Mouse (Mus musculus) liver, postnatal 0 days (tissue): ENCODE measurements around the gene Kpna1. TPM values are rescaled to one million over a fixed set of nuclear protein-coding genes. Genes with fewer than 3 reads are reported as not detected.
"Not testable (repeated sequence)": the region's sequence is repeated elsewhere in the genome, so short reads cannot be mapped to it uniquely, and the experiment has no call there.

Source experiments
- ATAC-seq: fragments of 200-750 bp; cut with Nextera tagmentation; 2 replicates; pipeline ENCODE4 v1.8.0; 2017; ENCODE audit warnings: mild to moderate bottlenecking, moderate library complexity
- DNase-seq: peaks from one replicate; pipeline ENCODE4 v3.0.0-alpha.2; 2016
- H3K27ac ChIP-seq: fragments of 300-500 bp; sonication (generic); 2 replicates; pipeline ENCODE4 v1.5.1; 2014; ENCODE audit warnings: antibody characterized with exemption, moderate library complexity, mild to moderate bottlenecking, low read depth
- H3K27me3 ChIP-seq: fragments of 300-500 bp; sonication (generic); 2 replicates; pipeline ENCODE4 v1.6.1; 2014; ENCODE audit warnings: low read length, control low read depth, mixed read lengths; ENCODE audit not compliant: insufficient read depth
- H3K36me3 ChIP-seq: fragments of 300-500 bp; sonication (generic); replicated peaks from 2 replicates; pipeline ENCODE4 v1.6.1; 2014; ENCODE audit warnings: mild to moderate bottlenecking, control low read depth, low read length, moderate library complexity, mixed read lengths; ENCODE audit not compliant: insufficient read depth
- H3K4me1 ChIP-seq: fragments of 300-500 bp; sonication (generic); 2 replicates; pipeline ENCODE4 v1.6.1; 2014; ENCODE audit warnings: antibody characterized with exemption, mild to moderate bottlenecking, control low read depth; ENCODE audit not compliant: insufficient read depth
- H3K4me2 ChIP-seq: fragments of 300-500 bp; sonication (generic); 2 replicates; pipeline ENCODE4 v1.6.1; 2014; ENCODE audit warnings: low read depth, mild to moderate bottlenecking, low read length, moderate library complexity, mixed read lengths
- H3K4me3 ChIP-seq: fragments of 300-500 bp; sonication (generic); 2 replicates; pipeline ENCODE4 v1.5.1; 2014; ENCODE audit warnings: low read depth, low read length
- H3K9ac ChIP-seq: fragments of 300-500 bp; sonication (generic); replicated peaks from 2 replicates; pipeline ENCODE4 v1.6.1; 2014; ENCODE audit warnings: mild to moderate bottlenecking, moderate library complexity
- H3K9me3 ChIP-seq: fragments of 300-500 bp; sonication (generic); 2 replicates; pipeline ENCODE4 v1.6.1; 2016; ENCODE audit warnings: mild to moderate bottlenecking, control low read depth, low read length, mixed read lengths
- CTCF ChIP-seq: sonication (generic); IDR thresholded peaks from 2 replicates; pipeline ENCODE4 v1.5.1; 2016; ENCODE audit warnings: antibody characterized with exemption, low read depth
- EP300 ChIP-seq: IDR thresholded peaks from 2 replicates; pipeline ENCODE4 v1.6.1; 2016; ENCODE audit warnings: antibody characterized with exemption, low read depth, mild to moderate bottlenecking
- WGBS: fragments of 180-500 bp; shearing (Covaris S2); extraction: QIAGEN DNeasy Blood & Tissue Kit; methylation state at CpG from one replicate; pipeline ENCODE4 v1.1.7; 2014; ENCODE audit not compliant: insufficient replicate concordance; 5-methylcytosine and 5-hydroxymethylcytosine counted together
- polyA plus RNA-seq: library from polyadenylated mRNA; unstranded; fragments of >200 nt; fragmentation: Nextera tagmentation; extraction: Ambion mirVana; gene quantifications from 2 replicates; pipeline ENCODE4 v1.2.1, GENCODE M21; 2015

Kpna1 gene
- polyA plus RNA-seq, result 14.8 and 17.6 TPM in 2 replicates

- H3K36me3 ChIP-seq, H3K4me3 ChIP-seq, H3K9ac ChIP-seq, DNase-seq, H3K4me2 ChIP-seq, H3K9me3 ChIP-seq, H3K27me3 ChIP-seq, ATAC-seq, H3K27ac ChIP-seq, H3K4me1 ChIP-seq: not testable (repeated sequence)
- WGBS, result 67% methylated on average over 1 of the region's 1 CpGs
Measured at GRCm38 (mm10) chr16:35978450-35978849, at the start of gene Kpna1. Gene Kpna1 (plus strand): TSS chr16:35978750.

- WGBS, result 69% methylated on average over 19 of the region's 19 CpGs
- peaks cover 25% of the 10 kb centered on the region for H3K4me1 ChIP-seq
- TF ChIP-seq EP300, result peak; percentile 74
- TF ChIP-seq CTCF, result no peak
- H3K9ac ChIP-seq, result 0 out of 2 replicates have a peak overlapping the region, but pooled peaks have one; percentile 16
- no peak overlapping the region for H3K4me3 ChIP-seq
- peak overlapping the region; percentile 77 for H3K27ac ChIP-seq
- no peaks in the 10 kb centered on the region for H3K9me3 ChIP-seq
- H3K36me3 ChIP-seq, result peaks cover 68% of the 10 kb centered on the region
- H3K4me2 ChIP-seq, result peak overlapping the region; percentile 24; the same call in 1 of the 2 replicates
- no peaks in the 10 kb centered on the region for H3K27me3 ChIP-seq
- peak; percentile 66 for DNase-seq
- peak; percentile 88 for ATAC-seq
Measured at GRCm38 (mm10) chr16:35932179-35933055, 46.1 kb upstream of the Kpna1 start.

- no peak overlapping the region for H3K9ac ChIP-seq
- WGBS, result 83% methylated on average over 10 of the region's 10 CpGs
- no peaks in the 10 kb centered on the region for H3K9me3 ChIP-seq
- DNase-seq (no peak), ATAC-seq (0 out of 2 replicates have a peak, but pooled peaks have one; percentile 7)
- peaks cover 65% of the 10 kb centered on the region for H3K36me3 ChIP-seq
- H3K27me3 ChIP-seq, result no peaks in the 10 kb centered on the region
- peak overlapping the region; percentile 77 for H3K27ac ChIP-seq
- no peak overlapping the region for H3K4me3 ChIP-seq
- peaks cover 31% of the 10 kb centered on the region for H3K4me1 ChIP-seq
- TF ChIP-seq CTCF (no peak), EP300 (no peak)
- H3K4me2 ChIP-seq, result no peak overlapping the region
Measured at GRCm38 (mm10) chr16:35933181-35933580, 45.4 kb upstream of the Kpna1 start.

- no peaks in the 10 kb centered on the region for H3K27me3 ChIP-seq
- H3K27ac ChIP-seq, result peak within 1 kb of the TSS; percentile 97
- DNase-seq, result peak; percentile 81
- H3K4me2 ChIP-seq, result peak within 1 kb of the TSS; percentile 91
- under 1% methylated on average over 52 of the region's 52 CpGs for WGBS
- TF ChIP-seq CTCF (no peak), EP300 (no peak)
- peaks cover 48% of the 10 kb centered on the region for H3K36me3 ChIP-seq
- peak within 1 kb of the TSS; percentile 100 for H3K4me3 ChIP-seq
- peak; percentile 85 for ATAC-seq
- peaks cover 21% of the 10 kb centered on the region for H3K4me1 ChIP-seq
- H3K9ac ChIP-seq, result peak within 1 kb of the TSS; percentile 97
- no peaks in the 10 kb centered on the region for H3K9me3 ChIP-seq
Measured at GRCm38 (mm10) chr16:35938211-35939151, 40.1 kb upstream of the Kpna1 start, which contains the start of the genes Parp9 and Dtx3l. Gene Parp9 (plus strand): TSS chr16:35938470. Gene Dtx3l (minus strand): TSS chr16:35939151.

DNA sequence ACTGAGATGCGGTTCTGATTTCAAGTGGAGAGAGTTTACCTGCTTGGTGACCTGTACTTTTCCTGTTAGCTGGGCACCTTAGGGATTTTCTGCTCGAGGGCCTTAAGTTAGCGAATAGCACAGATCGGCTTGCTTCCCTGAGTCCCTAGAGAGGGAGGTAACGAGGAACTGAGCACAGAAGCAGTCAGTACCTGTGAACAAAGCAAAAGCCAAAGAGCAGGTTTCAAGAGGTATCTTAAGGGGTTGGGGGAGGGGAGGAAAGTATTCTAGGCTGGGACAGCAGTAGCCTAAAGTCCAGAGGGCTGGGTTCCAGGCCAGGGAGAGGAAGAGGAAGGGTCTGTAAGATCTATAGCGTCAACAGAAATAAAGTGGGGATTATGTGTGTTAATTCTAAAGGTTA, 39.3 kb upstream of the Kpna1 start:
- H3K9me3 ChIP-seq, result no peaks in the 10 kb centered on the region
- peak overlapping the region; percentile 100 for H3K4me3 ChIP-seq
- TF ChIP-seq EP300 (no peak), CTCF (no peak)
- peak overlapping the region; percentile 97 for H3K27ac ChIP-seq
- WGBS, result 3% methylated on average over 6 of the region's 6 CpGs
- peaks cover 16% of the 10 kb centered on the region for H3K4me1 ChIP-seq
- ATAC-seq, result peak; percentile 49
- DNase-seq, result peak; percentile 30
- H3K36me3 ChIP-seq, result peaks cover 47% of the 10 kb centered on the region
- H3K9ac ChIP-seq, result peak overlapping the region; percentile 97
- H3K4me2 ChIP-seq, result peak overlapping the region; percentile 91
- H3K27me3 ChIP-seq, result no peaks in the 10 kb centered on the region
